In the genomic region with DNA sequence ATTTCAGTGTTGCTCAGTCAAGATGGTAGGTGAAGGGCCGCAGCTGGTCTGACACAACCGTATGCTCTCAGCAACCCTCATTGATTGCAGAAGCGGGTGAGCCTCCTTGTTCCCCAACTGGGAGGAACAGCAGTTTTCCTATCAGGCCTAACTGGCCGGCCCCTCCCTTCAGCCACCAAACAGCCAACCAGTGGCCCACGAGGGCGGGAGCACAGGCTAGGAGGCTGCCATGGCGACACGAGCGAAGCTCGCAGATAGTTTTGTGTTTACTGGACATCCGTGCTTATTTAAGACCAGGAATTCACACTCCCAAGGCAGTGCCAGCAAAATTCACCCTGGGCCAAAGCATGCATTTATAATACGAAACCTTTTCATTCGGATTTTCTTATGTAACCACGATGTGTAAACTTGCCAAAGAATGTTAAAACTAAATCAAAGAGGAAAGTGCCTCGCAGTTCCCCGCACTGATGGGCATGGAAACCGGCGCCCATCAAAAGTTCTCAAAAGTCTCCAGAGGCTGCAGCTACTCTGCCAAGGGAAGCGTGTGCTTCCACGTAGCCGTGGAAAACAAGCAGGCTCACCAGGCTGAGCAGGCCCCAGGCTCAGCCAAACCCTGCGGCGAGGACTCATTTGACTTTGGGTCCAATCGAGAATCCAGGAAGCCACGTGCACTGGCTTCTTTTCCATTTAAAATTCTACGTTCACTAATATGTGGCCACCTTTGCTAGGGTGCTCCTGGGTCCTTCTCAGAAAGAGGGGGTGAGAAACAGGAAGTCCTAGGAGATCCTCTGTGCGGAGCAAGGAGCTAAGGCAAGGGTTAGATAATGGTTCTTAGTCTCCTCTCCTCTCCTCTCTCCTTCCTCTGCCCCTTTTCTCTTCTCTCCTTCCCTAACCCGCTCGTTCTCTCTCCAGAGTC, we compare ENCODE assay signal across 8 mouse cellular contexts. TPM values are rescaled to one million over a fixed set of nuclear protein-coding genes. Genes with fewer than 3 reads are reported as not detected.
DNase-seq lines count a peak whose midpoint lies in the region; ATAC-seq and TF ChIP-seq lines count a peak whose summit lies in the region.

No protein-coding gene starts in this region.

- 10% methylated on average over 29 of the region's 29 CpGs for WGBS in limb, embryonic 12.5 days
- 8% methylated on average over 29 of the region's 29 CpGs for WGBS in midbrain, embryonic 13.5 days
- WGBS in small intestine, adult 2 months: 13% methylated on average over 29 of the region's 29 CpGs

- no peak for TF ChIP-seq CTCF in small intestine, adult 2 months (IDR thresholded peaks at IDR 0.05; ENCODE audit: extremely low read depth, insufficient read length, insufficient replicate concordance, low read depth, low read length)

- peaks cover 18% of the 10 kb centered on the region for H3K4me1 ChIP-seq in limb, embryonic 12.5 days (replicated peaks)
- peaks cover 18% of the 10 kb centered on the region for H3K4me1 ChIP-seq in midbrain, embryonic 13.5 days (replicated peaks)
- peaks cover 32% of the 10 kb centered on the region for H3K4me1 ChIP-seq in small intestine, adult 2 months (ENCODE audit: control insufficient read depth, insufficient read depth, insufficient read length, low read length)

- peak overlapping the region; percentile 24; the same call in 1 of the 2 replicates for H3K9ac ChIP-seq in limb, embryonic 12.5 days (replicated peaks)
- peak overlapping the region; percentile 56 for H3K9ac ChIP-seq in midbrain, embryonic 13.5 days (replicated peaks)

- peak; percentile 83; the same call in 1 of the 2 replicates for TF ChIP-seq POLR2A in small intestine, adult 2 months (IDR thresholded peaks at IDR 0.05; ENCODE audit: low read depth, low read length)

- peak overlapping the region; percentile 64 for H3K4me2 ChIP-seq in limb, embryonic 12.5 days
- H3K4me2 ChIP-seq in midbrain, embryonic 13.5 days (replicated peaks): peak overlapping the region; percentile 63

- no peaks in the 10 kb centered on the region for H3K36me3 ChIP-seq in limb, embryonic 12.5 days
- no peaks in the 10 kb centered on the region for H3K36me3 ChIP-seq in midbrain, embryonic 13.5 days
- H3K36me3 ChIP-seq in small intestine, adult 2 months (ENCODE audit: control insufficient read depth, insufficient read depth, low read length): no peaks in the 10 kb centered on the region

- peak; percentile 19 to 22 for DNase-seq in thymus, adult 18-20 months
- no peak for DNase-seq in thymus, postnatal 10 days (ENCODE audit: low spot score in 2 of 2)
- peak; percentile 85 to 87 for DNase-seq in heart, adult 9 months (ENCODE audit: low spot score in 2 of 2)
- DNase-seq in kidney, adult 9 months: peak; percentile 82

- no peaks in the 10 kb centered on the region for H3K27me3 ChIP-seq in limb, embryonic 12.5 days
- no peaks in the 10 kb centered on the region for H3K27me3 ChIP-seq in midbrain, embryonic 13.5 days
- no peaks in the 10 kb centered on the region for H3K27me3 ChIP-seq in small intestine, adult 2 months (ENCODE audit: control insufficient read depth, insufficient read depth, low read length)

- no peaks in the 10 kb centered on the region for H3K9me3 ChIP-seq in limb, embryonic 12.5 days
- no peaks in the 10 kb centered on the region for H3K9me3 ChIP-seq in midbrain, embryonic 13.5 days

- H3K4me3 ChIP-seq in limb, embryonic 12.5 days (replicated peaks): peak overlapping the region; percentile 37
- peak overlapping the region; percentile 39 for H3K4me3 ChIP-seq in midbrain, embryonic 13.5 days (replicated peaks)
- H3K4me3 ChIP-seq in small intestine, adult 2 months (ENCODE audit: low read depth, low read length): peak overlapping the region; percentile 36

- no peak overlapping the region for H3K27ac ChIP-seq in limb, embryonic 12.5 days
- H3K27ac ChIP-seq in midbrain, embryonic 13.5 days: peak overlapping the region; percentile 51; the same call in 1 of the 2 replicates
- peak overlapping the region; percentile 21 for H3K27ac ChIP-seq in small intestine, adult 2 months (ENCODE audit: insufficient read depth, low read depth, low read length)

- ATAC-seq in erythroblast, adult 5-6 weeks (replicated peaks; ENCODE audit: low FRiP score, poor library complexity, severe bottlenecking): peak; percentile 92
- peak; percentile 88 for ATAC-seq in limb, embryonic 12.5 days (ENCODE audit: insufficient number of reproducible peaks, insufficient read depth, low FRiP score, low TSS enrichment, low read depth)
- ATAC-seq in midbrain, embryonic 13.5 days: peak; percentile 96

RNA-seq across cellular contexts. Expression of a gene that starts 51.7 kb away (rescaled TPM):
- total RNA-seq in erythroblast, adult 5-6 weeks (2015; ENCODE audit: low replicate concordance): not detected in 2 replicates
- not detected in 2 replicates for total RNA-seq in erythroblast, adult 5-6 weeks (2017; ENCODE audit: low replicate concordance)
- 0.26 and 0.28 TPM in 2 replicates for polyA plus RNA-seq in limb, embryonic 12.5 days (2016; fragmentation: Nextera tagmentation; extraction: Ambion mirVana)
- 0.26 TPM in 1 of 2 replicates, not detected in the other for polyA plus RNA-seq in midbrain, embryonic 13.5 days (2015; fragmentation: Nextera tagmentation; extraction: Ambion mirVana)
- not detected in 2 replicates for polyA plus RNA-seq in small intestine, adult 2 months (2012; rRNA removed)

RNA-seq across cellular contexts. Expression of a gene that starts 57.2 kb away (rescaled TPM):
- total RNA-seq in erythroblast, adult 5-6 weeks (2015; ENCODE audit: low replicate concordance): 0.19 and 1.3 TPM in 2 replicates
- total RNA-seq in erythroblast, adult 5-6 weeks (2017; ENCODE audit: low replicate concordance): 0.98 and 1.2 TPM in 2 replicates
- polyA plus RNA-seq in limb, embryonic 12.5 days (2016; fragmentation: Nextera tagmentation; extraction: Ambion mirVana): 14.3 and 15.1 TPM in 2 replicates
- polyA plus RNA-seq in midbrain, embryonic 13.5 days (2015; fragmentation: Nextera tagmentation; extraction: Ambion mirVana): 10.2 and 14.9 TPM in 2 replicates
- 4.6 and 12.2 TPM in 2 replicates for polyA plus RNA-seq in small intestine, adult 2 months (2012; rRNA removed)

Comparison
In these comparisons a context has a peak if more than half of its experiments do, and no peak if none do; other contexts are left out.
1. DNase-seq: peak in thymus, adult 18-20 months (2 of 2), heart, adult 9 months (2 of 2) and kidney, adult 9 months (single experiment); none in thymus, postnatal 10 days (0 of 2).
2. Peak in every context shown above with its lines, with median percentiles within 50 percentile points of each other: ATAC-seq and H3K4me3 ChIP-seq.